Mouse (Mus musculus): ENCODE measurements around the gene Adgrf1.

- no peak for TF ChIP-seq CTCF (IDR thresholded peaks at IDR 0.05; ENCODE audit: low read depth, low read length)
- no peak for TF ChIP-seq TAL1 (conservative IDR thresholded peaks at IDR 0.05; ENCODE audit: low read depth, low read length)
Measured at GRCm38 (mm10) chr17:43242609-43243008, 27.5 kb upstream of the Adgrf1 start.
